ENCODE assay signal across 8 mouse cellular contexts in the genomic region with DNA sequence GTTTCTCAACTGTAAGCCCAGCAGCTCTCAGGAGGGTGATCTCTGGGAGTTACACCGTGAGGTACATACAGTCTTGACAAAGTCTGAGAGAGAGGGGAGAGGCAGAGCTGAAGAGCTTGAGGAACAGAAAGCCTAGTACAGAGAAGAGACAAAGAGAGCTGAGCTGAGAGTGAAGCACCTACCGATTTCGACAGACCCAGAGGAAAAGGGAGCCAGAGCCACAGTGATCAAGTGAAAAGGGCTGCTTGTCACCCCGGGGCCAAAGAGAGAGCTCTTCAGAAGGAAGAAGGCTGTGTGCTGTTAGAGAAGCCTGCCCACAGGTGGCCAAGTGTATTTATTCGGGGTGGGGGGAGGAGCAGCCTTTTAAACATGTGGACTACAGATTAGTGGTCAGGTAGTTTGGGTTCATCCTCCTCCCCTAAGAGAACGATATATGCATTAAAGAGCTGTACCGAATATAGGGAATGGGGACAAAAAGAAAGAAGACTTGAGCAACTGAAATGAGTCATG. TPM values are rescaled to one million over a fixed set of nuclear protein-coding genes. Genes with fewer than 3 reads are reported as not detected.
A peak's percentile ranks its signal among the peaks of the same experiment; 100 is the strongest.
DNase-seq lines count a peak whose midpoint lies in the region; ATAC-seq and TF ChIP-seq lines count a peak whose summit lies in the region.

A gene (minus strand): TSS at position 302 of the 510 bp plus-strand sequence.

- no peak within 1 kb of the TSS for H3K27ac ChIP-seq in intestine, embryonic 15.5 days

- DNase-seq in thymus, postnatal 0 days (ENCODE audit: low spot score) = peak; percentile 40
- DNase-seq in thymus, adult 18-20 months = no peak
- DNase-seq in embryo, embryonic 9.5 days (ENCODE audit: extremely low spot score) = peak; percentile 41
- no peak for DNase-seq in right cerebral cortex, adult 18-20 months
- DNase-seq in right cerebral cortex, postnatal 25 days = no peak
- DNase-seq in cerebellum, adult 9-11 months = no peak

- 5% methylated on average over 7 of the region's 7 CpGs for WGBS in intestine, embryonic 15.5 days

- H3K4me1 ChIP-seq in intestine, embryonic 15.5 days (replicated peaks) = peaks cover 12% of the 10 kb centered on the region; the same call in 1 of the 2 replicates

- H3K9me3 ChIP-seq in intestine, embryonic 15.5 days = no peaks in the 10 kb centered on the region

- peak within 1 kb of the TSS; percentile 45 for H3K9ac ChIP-seq in intestine, embryonic 15.5 days

- H3K36me3 ChIP-seq in intestine, embryonic 15.5 days = no peaks in the 10 kb centered on the region
- H3K36me3 ChIP-seq in myocyte (ENCODE audit: control insufficient read depth, insufficient read depth) = no peaks in the 10 kb centered on the region

- 0 out of 2 replicates have a peak, but pooled peaks have one; percentile 24 for ATAC-seq in intestine, embryonic 15.5 days

- no peak within 1 kb of the TSS for H3ac ChIP-seq in myocyte (ENCODE audit: control insufficient read depth, insufficient read length)

- peak within 1 kb of the TSS; percentile 90 for H3K4me2 ChIP-seq in intestine, embryonic 15.5 days (replicated peaks)
- H3K4me2 ChIP-seq in myocyte (ENCODE audit: low read depth) = peak within 1 kb of the TSS; percentile 94

- no peaks in the 10 kb centered on the region for H3K79me2 ChIP-seq in myocyte (ENCODE audit: control insufficient read depth, insufficient read depth)

- no peaks in the 10 kb centered on the region for H3K27me3 ChIP-seq in intestine, embryonic 15.5 days (replicated peaks)
- H3K27me3 ChIP-seq in myocyte (ENCODE audit: control insufficient read depth, insufficient read depth, insufficient read length) = no peaks in the 10 kb centered on the region

- no peak for TF ChIP-seq POLR2A in myocyte (IDR thresholded peaks at IDR 0.05; ENCODE audit: insufficient read length, low read depth)

- peak within 1 kb of the TSS; percentile 52 for H3K4me3 ChIP-seq in intestine, embryonic 15.5 days (replicated peaks)
- peak within 1 kb of the TSS; percentile 31 for H3K4me3 ChIP-seq in myocyte

TF ChIP-seq in myocyte, 11 proteins besides CTCF, POLR2A, EP300 and RAD21:
- TF ChIP-seq E2F4 (IDR thresholded peaks at IDR 0.05; ENCODE audit: insufficient read depth) (no peak), SRF (IDR thresholded peaks at IDR 0.05; ENCODE audit: control insufficient read depth, insufficient read length, low read depth) (no peak), MAX (IDR thresholded peaks at IDR 0.05; ENCODE audit: low read depth) (no peak), MYOD1 (IDR thresholded peaks at IDR 0.05; ENCODE audit: control insufficient read depth in 1 of 3, insufficient read length in 2 of 3, low read depth in 2 of 3) (no peak), TCF12 (IDR thresholded peaks at IDR 0.05; ENCODE audit: insufficient read depth, poor library complexity, severe bottlenecking) (no peak), CEBPB (IDR thresholded peaks at IDR 0.05; ENCODE audit: insufficient read depth, poor library complexity, severe bottlenecking) (no peak), USF1 (IDR thresholded peaks at IDR 0.05; ENCODE audit: low read depth) (no peak), POLR2AphosphoS2 (IDR thresholded peaks at IDR 0.05; ENCODE audit: insufficient read length, low read depth) (no peak), MYOG (IDR thresholded peaks at IDR 0.05; ENCODE audit: control insufficient read depth in 1 of 3, insufficient read depth in 1 of 3, insufficient read length in 2 of 3, low read depth in 2 of 3) (no peak), TCF3 (IDR thresholded peaks at IDR 0.05; ENCODE audit: insufficient read length, low read depth) (no peak), REST (IDR thresholded peaks at IDR 0.05; ENCODE audit: insufficient read depth, insufficient read length) (no peak)

RNA-seq across cellular contexts. Expression of the gene that starts here (rescaled TPM):
- polyA plus RNA-seq in thymus, postnatal 0 days (2015; fragmentation: Nextera tagmentation; extraction: Ambion mirVana) = 0.17 and 0.27 TPM in 2 replicates
- 0.08 and 0.11 TPM in 2 replicates for polyA plus RNA-seq in intestine, embryonic 15.5 days (2015; fragmentation: Nextera tagmentation; extraction: Ambion mirVana)
- polyA plus RNA-seq in myocyte (2012; fragmentation: generic; extraction: Trizol) = 0.02 TPM

Comparison
In these comparisons a context has a peak if more than half of its experiments do, and no peak if none do; other contexts are left out.
1. Peak in DNase-seq in thymus, postnatal 0 days; RNA of the gene not detected or under 1 TPM.
2. Peak in ATAC-seq, H3K4me3 ChIP-seq, H3K9ac ChIP-seq and H3K4me2 ChIP-seq in intestine, embryonic 15.5 days; RNA of the gene not detected or under 1 TPM.